Mouse (Mus musculus) lung, postnatal 0 days (tissue): ENCODE data around the gene Synj1.

Experiments used
- CTCF ChIP-seq: IDR thresholded peaks from 2 replicates; pipeline ENCODE4 v1.5.1; 2016; ENCODE audit warnings: antibody characterized with exemption, mild to moderate bottlenecking
- EP300 ChIP-seq: IDR thresholded peaks from 2 replicates; pipeline ENCODE4 v1.6.1; 2016; ENCODE audit warnings: antibody characterized with exemption, mild to moderate bottlenecking, control low read depth

DNA sequence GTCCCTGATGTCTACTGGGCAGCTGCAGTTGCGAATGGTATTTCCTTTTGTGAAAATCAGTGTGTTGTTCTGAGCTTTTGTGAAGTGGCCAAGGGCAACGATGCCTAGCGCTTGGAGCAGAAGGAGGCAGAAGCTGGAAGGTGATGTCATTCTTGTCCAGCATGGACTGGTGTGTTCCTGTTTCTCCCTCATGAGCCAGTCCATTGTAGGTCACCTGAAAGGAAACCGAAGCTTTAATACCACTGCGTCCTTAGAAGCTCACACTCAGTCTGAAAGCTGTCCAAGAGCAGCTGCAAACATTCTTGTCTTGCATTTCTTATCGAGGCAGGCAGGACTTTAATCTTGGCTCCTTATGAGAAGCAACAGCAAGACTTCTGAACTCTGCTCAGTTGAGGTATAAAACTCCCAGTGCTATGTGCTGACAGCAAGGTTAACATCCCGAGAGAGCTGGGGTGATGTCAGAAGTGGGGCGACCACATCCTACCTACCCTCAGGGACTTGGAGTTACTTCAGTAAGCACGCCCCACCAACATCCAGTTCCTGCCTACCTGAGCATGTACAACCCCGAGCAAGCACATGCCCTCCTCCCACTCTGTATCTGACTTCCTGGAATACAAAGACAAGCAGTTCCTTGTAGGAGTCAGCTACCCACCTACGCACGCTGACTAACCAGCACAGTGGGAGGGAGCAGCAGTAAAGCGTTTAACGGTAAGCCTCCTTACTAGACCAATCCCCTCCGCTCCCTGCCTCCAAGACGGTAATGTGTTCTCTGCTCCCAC lies 45.1 kb upstream of the Synj1 start:
- TF ChIP-seq CTCF (no peak), EP300 (no peak)
